Mouse (Mus musculus) embryonic facial prominence, embryonic 11.5 days (tissue): Measurements from ENCODE around the gene Aldh18a1. TPM values are rescaled to one million over a fixed set of nuclear protein-coding genes. Genes with fewer than 3 reads are reported as not detected.

Experiments
- ATAC-seq: fragments of 200-750 bp; cut with Nextera tagmentation; replicated peaks from 2 replicates; pipeline ENCODE4 v1.8.0; 2017; ENCODE audit warnings: low read depth; ENCODE audit not compliant: insufficient number of reproducible peaks, low FRiP score, low TSS enrichment
- DNase-seq: peaks from one replicate; pipeline ENCODE4 v3.0.0-alpha.2; 2015; ENCODE audit warnings: low spot score
- H3K27ac ChIP-seq: fragments of 300-500 bp; sonication (generic); replicated peaks from 2 replicates; pipeline ENCODE4 v1.5.1; 2014; ENCODE audit warnings: mild to moderate bottlenecking, low read depth, low read length, control low read depth
- H3K27me3 ChIP-seq: fragments of 300-500 bp; sonication (generic); 2 replicates; pipeline ENCODE4 v1.6.1; 2014; ENCODE audit warnings: mild to moderate bottlenecking, low read length, moderate library complexity, mixed read lengths; ENCODE audit not compliant: control insufficient read depth, insufficient read depth
- H3K36me3 ChIP-seq: fragments of 300-500 bp; sonication (generic); replicated peaks from 2 replicates; pipeline ENCODE4 v1.6.1; 2014; ENCODE audit warnings: low read depth, mild to moderate bottlenecking, low read length, moderate library complexity, mixed read lengths; ENCODE audit not compliant: control insufficient read depth, insufficient read depth
- H3K4me1 ChIP-seq: fragments of 300-500 bp; sonication (generic); 2 replicates; pipeline ENCODE4 v1.6.1; 2014; ENCODE audit warnings: low read length, mixed read lengths; ENCODE audit not compliant: control insufficient read depth, insufficient read depth
- H3K4me2 ChIP-seq: fragments of 300-500 bp; sonication (generic); 2 replicates; pipeline ENCODE4 v1.6.1; 2014; ENCODE audit warnings: low read depth, mild to moderate bottlenecking, control low read depth, low read length, moderate library complexity
- H3K4me3 ChIP-seq: fragments of 300-500 bp; sonication (generic); 2 replicates; pipeline ENCODE4 v1.5.1; 2014; ENCODE audit warnings: low read depth, low read length, control low read depth
- H3K9ac ChIP-seq: fragments of 300-500 bp; sonication (generic); replicated peaks from 2 replicates; pipeline ENCODE4 v1.6.1; 2014; ENCODE audit warnings: mild to moderate bottlenecking, control low read depth, low read length
- H3K9me3 ChIP-seq: fragments of 300-500 bp; sonication (generic); replicated peaks from 2 replicates; pipeline ENCODE4 v1.6.1; 2016; ENCODE audit warnings: mild to moderate bottlenecking, low read length, inconsistent platforms, mixed read lengths; ENCODE audit not compliant: control insufficient read depth
- WGBS: fragments of 180-500 bp; shearing (Covaris S2); extraction: QIAGEN DNeasy Blood & Tissue Kit; methylation state at CpG from one replicate; pipeline ENCODE4 v1.1.7; 2014; 5-methylcytosine and 5-hydroxymethylcytosine counted together
- polyA plus RNA-seq: library from polyadenylated mRNA; unstranded; fragments of >200 nt; fragmentation: Nextera tagmentation; extraction: Ambion mirVana; gene quantifications from 2 replicates; pipeline ENCODE4 v1.2.1, GENCODE M21; 2014

Gene Aldh18a1
- polyA plus RNA-seq, 1 experiment from 2014 or later = 59.7 TPM

GRCm38 (mm10) chr19:40511100-40511439 is 77.2 kb downstream of the Aldh18a1 start:
- Histone ChIP-seq H3K9ac (no peak overlapping the region), H3K9me3 (no peaks in the 10 kb centered on the region), H3K27ac (no peak overlapping the region), H3K4me2 (no peak overlapping the region), H3K27me3 (no peaks in the 10 kb centered on the region), H3K36me3 (no peaks in the 10 kb centered on the region), H3K4me3 (no peak overlapping the region), H3K4me1 (0 out of 2 replicates have a peak, but pooled peaks cover 2% of the 10 kb centered on the region)
- DNase-seq = no peak
- 71% methylated on average over 8 of the region's 8 CpGs for WGBS
- ATAC-seq = no peak

GRCm38 (mm10) chr19:40510387-40511099 is 77.7 kb downstream of the Aldh18a1 start:
- WGBS = 80% methylated on average over 13 of the region's 13 CpGs
- 0 out of 2 replicates have a peak, but pooled peaks cover 2% of the 10 kb centered on the region for H3K4me1 ChIP-seq
- no peak overlapping the region for H3K4me2 ChIP-seq
- H3K27ac ChIP-seq = no peak overlapping the region
- ATAC-seq = no peak
- H3K36me3 ChIP-seq = no peaks in the 10 kb centered on the region
- no peak overlapping the region for H3K9ac ChIP-seq
- no peaks in the 10 kb centered on the region for H3K9me3 ChIP-seq
- no peaks in the 10 kb centered on the region for H3K27me3 ChIP-seq
- no peak overlapping the region for H3K4me3 ChIP-seq
- DNase-seq = no peak

- H3K4me1 ChIP-seq = 0 out of 2 replicates have a peak, but pooled peaks cover 2% of the 10 kb centered on the region
- H3K27ac ChIP-seq = no peak overlapping the region
- ATAC-seq (no peak), DNase-seq (no peak)
- 59% methylated on average over 2 of the region's 2 CpGs for WGBS
- no peak overlapping the region for H3K4me3 ChIP-seq
- H3K36me3 ChIP-seq = no peaks in the 10 kb centered on the region
- H3K27me3 ChIP-seq = no peaks in the 10 kb centered on the region
- no peak overlapping the region for H3K4me2 ChIP-seq
- no peaks in the 10 kb centered on the region for H3K9me3 ChIP-seq
- no peak overlapping the region for H3K9ac ChIP-seq
Measured at GRCm38 (mm10) chr19:40509274-40509673, 79.0 kb downstream of the Aldh18a1 start.

- H3K27ac ChIP-seq = no peak overlapping the region
- ATAC-seq (no peak), DNase-seq (no peak)
- no peak overlapping the region for H3K4me3 ChIP-seq
- 23% methylated on average over 2 of the region's 2 CpGs for WGBS
- H3K9me3 ChIP-seq = no peaks in the 10 kb centered on the region
- no peaks in the 10 kb centered on the region for H3K27me3 ChIP-seq
- H3K4me2 ChIP-seq = no peak overlapping the region
- no peaks in the 10 kb centered on the region for H3K36me3 ChIP-seq
- 0 out of 2 replicates have a peak, but pooled peaks cover 2% of the 10 kb centered on the region for H3K4me1 ChIP-seq
- no peak overlapping the region for H3K9ac ChIP-seq
Measured at GRCm38 (mm10) chr19:40508851-40509250, 79.4 kb downstream of the Aldh18a1 start.

GRCm38 (mm10) chr19:40506965-40507364 is 81.3 kb downstream of the Aldh18a1 start:
- H3K4me3 ChIP-seq = no peak overlapping the region
- no peaks in the 10 kb centered on the region for H3K9me3 ChIP-seq
- DNase-seq (no peak), ATAC-seq (no peak)
- H3K4me1 ChIP-seq = 0 out of 2 replicates have a peak, but pooled peaks cover 2% of the 10 kb centered on the region
- H3K27me3 ChIP-seq = no peaks in the 10 kb centered on the region
- no peak overlapping the region for H3K9ac ChIP-seq
- WGBS = 87% methylated on average over 3 of the region's 3 CpGs
- no peak overlapping the region for H3K4me2 ChIP-seq
- no peak overlapping the region for H3K27ac ChIP-seq
- no peaks in the 10 kb centered on the region for H3K36me3 ChIP-seq

- H3K4me3 ChIP-seq = no peak overlapping the region
- no peaks in the 10 kb centered on the region for H3K27me3 ChIP-seq
- WGBS = 85% methylated on average over 7 of the region's 7 CpGs
- DNase-seq (no peak), ATAC-seq (no peak)
- H3K27ac ChIP-seq = no peak overlapping the region
- H3K36me3 ChIP-seq = no peaks in the 10 kb centered on the region
- no peaks in the 10 kb centered on the region for H3K4me1 ChIP-seq
- H3K4me2 ChIP-seq = no peak overlapping the region
- H3K9me3 ChIP-seq = no peaks in the 10 kb centered on the region
- H3K9ac ChIP-seq = no peak overlapping the region
Measured at GRCm38 (mm10) chr19:40504336-40504735, 83.9 kb downstream of the Aldh18a1 start.

Other genes with a start within 250 kb of the Aldh18a1 start
- gene Sorbs1, start 74.7 kb downstream of the Aldh18a1 start, polyA plus RNA-seq = 35.7 and 39.3 TPM in 2 replicates
- 10.3 and 11.2 TPM in 2 replicates for gene Tctn3, start 23.8 kb upstream of the Aldh18a1 start, polyA plus RNA-seq
- 6.1 and 7.9 TPM in 2 replicates for gene Entpd1, start 23.9 kb upstream of the Aldh18a1 start, polyA plus RNA-seq
- 0.06 and 0.25 TPM in 2 replicates for gene Cc2d2b, start 160.3 kb upstream of the Aldh18a1 start, polyA plus RNA-seq
- gene Ccnj, start 242.8 kb upstream of the Aldh18a1 start, polyA plus RNA-seq = 36.3 and 40.0 TPM in 2 replicates